Mouse (Mus musculus) limb, embryonic 15.5 days (tissue): ENCODE data around the gene Morn2. TPM values are rescaled to one million over a fixed set of nuclear protein-coding genes. Genes with fewer than 3 reads are reported as not detected.

ENCODE experiments used
- ATAC-seq: fragments of 200-750 bp; cut with Nextera tagmentation; 2 replicates; pipeline ENCODE4 v1.8.0; 2017; ENCODE audit warnings: low read depth, moderate TSS enrichment; ENCODE audit not compliant: insufficient number of reproducible peaks, low FRiP score, low TSS enrichment
- H3K27ac ChIP-seq: fragments of 300-500 bp; sonication (generic); 2 replicates; pipeline ENCODE4 v1.5.1; 2015; ENCODE audit warnings: moderate library complexity, mild to moderate bottlenecking, inconsistent platforms
- H3K27me3 ChIP-seq: fragments of 300-500 bp; sonication (generic); 2 replicates; pipeline ENCODE4 v1.6.1; 2015; ENCODE audit warnings: inconsistent platforms
- H3K36me3 ChIP-seq: fragments of 300-500 bp; sonication (generic); 2 replicates; pipeline ENCODE4 v1.6.1; 2015; ENCODE audit warnings: inconsistent platforms
- H3K4me1 ChIP-seq: fragments of 300-500 bp; sonication (generic); 2 replicates; pipeline ENCODE4 v1.6.1; 2015; ENCODE audit warnings: inconsistent platforms
- H3K4me2 ChIP-seq: fragments of 300-500 bp; sonication (generic); 2 replicates; pipeline ENCODE4 v1.6.1; 2015; ENCODE audit warnings: mild to moderate bottlenecking, inconsistent platforms
- H3K4me3 ChIP-seq: fragments of 300-500 bp; sonication (generic); 2 replicates; pipeline ENCODE4 v1.5.1; 2015; ENCODE audit warnings: mild to moderate bottlenecking, inconsistent platforms
- H3K9ac ChIP-seq: fragments of 300-500 bp; sonication (generic); 2 replicates; pipeline ENCODE4 v1.6.1; 2015; ENCODE audit warnings: inconsistent platforms
- H3K9me3 ChIP-seq: fragments of 300-500 bp; sonication (generic); 2 replicates; pipeline ENCODE4 v1.6.1; 2016; ENCODE audit warnings: inconsistent platforms
- WGBS: fragments of 180-500 bp; shearing (Covaris S2); methylation state at CpG from one replicate; pipeline ENCODE4 v1.1.7; 2015; 5-methylcytosine and 5-hydroxymethylcytosine counted together
- polyA plus RNA-seq: library from polyadenylated mRNA; unstranded; fragments of >200 nt; fragmentation: Nextera tagmentation; extraction: Ambion mirVana; gene quantifications from 2 replicates; pipeline ENCODE4 v1.2.1, GENCODE M21; 2015

Gene Morn2
- polyA plus RNA-seq, 1 experiment from 2014 or later = 19.0 TPM

- 84% methylated on average over 5 of the region's 5 CpGs for WGBS
- Histone ChIP-seq H3K27ac (no peak overlapping the region), H3K4me2 (no peak overlapping the region), H3K27me3 (no peaks in the 10 kb centered on the region), H3K4me1 (0 out of 2 replicates have a peak, but pooled peaks cover 2% of the 10 kb centered on the region), H3K4me3 (no peak overlapping the region), H3K9me3 (no peaks in the 10 kb centered on the region), H3K9ac (no peak overlapping the region), H3K36me3 (no peaks in the 10 kb centered on the region)
- no peak for ATAC-seq
These were observed 35.5 kb downstream of the Morn2 start for GRCm38 (mm10) chr17:80325456-80325855.

- WGBS = 59% methylated on average over 3 of the region's 3 CpGs
- Histone ChIP-seq H3K27ac (no peak overlapping the region), H3K9ac (no peak overlapping the region), H3K4me3 (no peak overlapping the region), H3K4me2 (no peak overlapping the region), H3K36me3 (no peaks in the 10 kb centered on the region), H3K27me3 (no peaks in the 10 kb centered on the region), H3K9me3 (no peaks in the 10 kb centered on the region), H3K4me1 (0 out of 2 replicates have a peak, but pooled peaks cover 2% of the 10 kb centered on the region)
- no peak for ATAC-seq
These were observed 36.4 kb downstream of the Morn2 start for GRCm38 (mm10) chr17:80326431-80326830.

- no peaks in the 10 kb centered on the region for H3K27me3 ChIP-seq
- no peak for ATAC-seq
- no peaks in the 10 kb centered on the region for H3K36me3 ChIP-seq
- no peaks in the 10 kb centered on the region for H3K4me1 ChIP-seq
- no peak overlapping the region for H3K4me2 ChIP-seq
- H3K9ac ChIP-seq = no peak overlapping the region
- no peak overlapping the region for H3K27ac ChIP-seq
- no peaks in the 10 kb centered on the region for H3K9me3 ChIP-seq
- WGBS = 79% methylated on average over 2 of the region's 2 CpGs
- no peak overlapping the region for H3K4me3 ChIP-seq
These were observed 42.4 kb downstream of the Morn2 start for GRCm38 (mm10) chr17:80332386-80332785.

- no peak overlapping the region for H3K4me2 ChIP-seq
- H3K4me1 ChIP-seq = no peaks in the 10 kb centered on the region
- no peak for ATAC-seq
- 72% methylated on average over 4 of the region's 4 CpGs for WGBS
- no peak overlapping the region for H3K9ac ChIP-seq
- no peak overlapping the region for H3K27ac ChIP-seq
- no peaks in the 10 kb centered on the region for H3K36me3 ChIP-seq
- no peak overlapping the region for H3K4me3 ChIP-seq
- H3K9me3 ChIP-seq = no peaks in the 10 kb centered on the region
- no peaks in the 10 kb centered on the region for H3K27me3 ChIP-seq
These were observed 55.3 kb downstream of the Morn2 start for GRCm38 (mm10) chr17:80345277-80345676.

GRCm38 (mm10) chr17:80346591-80347125 lies 56.7 kb downstream of the Morn2 start:
- Histone ChIP-seq H3K4me1 (no peaks in the 10 kb centered on the region), H3K27ac (no peak overlapping the region), H3K9ac (no peak overlapping the region), H3K9me3 (no peaks in the 10 kb centered on the region), H3K4me3 (no peak overlapping the region), H3K36me3 (no peaks in the 10 kb centered on the region), H3K4me2 (no peak overlapping the region), H3K27me3 (no peaks in the 10 kb centered on the region)
- 66% methylated on average over 11 of the region's 11 CpGs for WGBS
- no peak for ATAC-seq

Other genes starting within 250 kb of the Morn2 start
- 41.9 and 47.6 TPM in 2 replicates for gene Hnrnpll, start 227.9 kb upstream of the Morn2 start, polyA plus RNA-seq
- gene Galm, start 162.7 kb upstream of the Morn2 start, polyA plus RNA-seq = 12.9 and 14.1 TPM in 2 replicates
- 496 and 517 TPM in 2 replicates for gene Srsf7, start 82.9 kb upstream of the Morn2 start, polyA plus RNA-seq
- gene Ttc39d, start 82.7 kb upstream of the Morn2 start, polyA plus RNA-seq = 0.05 TPM in 1 of 2 replicates, not detected in the other
- 29.5 and 32.6 TPM in 2 replicates for gene Gemin6, start 65.8 kb upstream of the Morn2 start, polyA plus RNA-seq
- gene Dhx57, start 273 bp downstream of the Morn2 start, polyA plus RNA-seq = 19.3 and 21.2 TPM in 2 replicates
- gene Arhgef33, start 17.2 kb downstream of the Morn2 start, polyA plus RNA-seq = 0.42 and 0.84 TPM in 2 replicates
- 1.6 and 2.4 TPM in 2 replicates for gene Gm10190, start 83.3 kb downstream of the Morn2 start, polyA plus RNA-seq
- 3.1 and 4.8 TPM in 2 replicates for gene Sos1, start 190.2 kb downstream of the Morn2 start, polyA plus RNA-seq